Mouse (Mus musculus) adrenal gland, adult 10 weeks (tissue): ENCODE measurements around the gene Adcy1. TPM values are rescaled to one million over a fixed set of nuclear protein-coding genes. Genes with fewer than 3 reads are reported as not detected.

Source experiments
- polyA plus RNA-seq: library from polyadenylated mRNA; stranded (reverse); fragments of 350-450 nt; fragmentation: Illumina TruSeq; extraction: RNeasy Lipid Tissue Mini Kit (QIAGEN cat#74804); gene quantifications from one replicate; pipeline ENCODE4 v1.2.3, GENCODE M21; 2014; ENCODE audit warnings: low read depth, low replicate concordance

Gene Adcy1
- polyA plus RNA-seq, result 1.7 TPM

DNA sequence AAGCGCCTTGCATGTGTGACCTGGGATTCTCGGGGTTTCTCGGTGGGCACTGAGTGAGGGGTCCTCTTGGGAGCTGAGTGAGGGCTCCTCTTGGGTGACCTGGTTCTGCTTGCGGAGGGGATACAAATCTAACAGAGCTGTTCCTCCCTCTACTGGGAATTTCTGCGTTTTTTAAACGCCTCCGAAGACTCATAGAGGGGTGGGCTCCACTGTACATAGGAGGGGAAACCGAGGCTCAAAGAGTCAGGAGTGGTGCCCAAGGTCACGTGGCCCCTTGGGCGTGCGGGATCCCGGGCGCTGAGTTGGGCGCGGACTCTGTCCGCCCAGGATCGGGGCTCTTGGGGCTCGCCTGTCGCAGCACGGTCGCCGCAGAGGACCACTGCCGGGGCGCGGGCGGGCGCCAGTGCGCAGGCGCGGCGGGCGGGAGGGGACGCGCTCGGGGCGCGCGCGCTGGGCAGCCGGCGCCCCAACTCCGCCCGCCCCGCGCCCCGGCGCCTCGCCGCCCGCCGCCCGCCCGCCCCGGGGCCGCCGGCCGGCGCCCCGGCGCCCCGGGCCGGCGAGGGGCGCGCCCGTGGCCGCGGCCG is at the start of gene Adcy1:
Adcy1 (plus strand) TSS at position 489 of the 584 bp plus-strand sequence.

DNA sequence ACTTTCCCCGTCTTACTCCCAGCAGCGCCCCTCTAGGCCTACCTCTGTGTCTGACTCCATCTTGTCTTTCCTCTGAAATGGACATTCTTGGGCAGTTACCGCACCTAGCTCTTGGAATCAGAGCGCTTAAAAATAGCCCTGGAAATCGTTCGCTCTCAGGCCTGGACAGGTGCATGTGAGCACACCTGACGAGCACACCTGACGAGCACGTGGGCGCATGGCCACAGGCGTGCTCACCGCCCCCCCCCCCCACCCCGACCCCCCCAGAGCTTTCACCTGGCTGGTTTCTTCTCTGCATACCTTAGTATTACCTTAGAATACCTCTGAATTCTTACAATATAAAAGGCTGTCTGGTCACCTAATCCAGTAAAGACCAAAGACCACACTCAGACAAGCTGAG is 125.2 kb downstream of the Adcy1 start, which contains the start of gene Gm11985:
Gm11985 (minus strand) TSS at position 101 of the 400 bp plus-strand sequence.

DNA sequence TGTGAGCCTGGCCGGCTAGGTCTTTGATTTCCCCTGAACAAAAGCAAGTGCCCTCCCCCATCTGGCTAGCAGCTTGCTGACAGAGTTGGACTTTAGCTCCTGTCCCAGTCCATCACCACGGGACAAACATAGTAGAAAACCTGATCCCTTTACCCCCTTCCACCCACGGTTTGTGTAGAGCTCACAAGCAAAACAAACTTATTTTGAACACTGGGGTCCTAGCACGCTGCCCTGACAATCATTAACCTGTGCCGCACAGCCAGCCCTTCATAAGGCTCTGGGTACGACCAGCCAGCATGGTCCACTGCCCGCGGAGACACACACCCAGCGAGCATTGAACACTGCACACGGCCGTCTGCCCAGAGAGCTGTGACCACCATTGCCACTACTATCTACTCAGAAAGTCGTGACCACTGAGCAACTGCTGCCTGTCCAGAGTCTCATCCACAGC is 134.2 kb downstream of the Adcy1 start, which contains the start of gene Igfbp1:
Igfbp1 (plus strand) TSS at position 292 of the 451 bp plus-strand sequence.

DNA sequence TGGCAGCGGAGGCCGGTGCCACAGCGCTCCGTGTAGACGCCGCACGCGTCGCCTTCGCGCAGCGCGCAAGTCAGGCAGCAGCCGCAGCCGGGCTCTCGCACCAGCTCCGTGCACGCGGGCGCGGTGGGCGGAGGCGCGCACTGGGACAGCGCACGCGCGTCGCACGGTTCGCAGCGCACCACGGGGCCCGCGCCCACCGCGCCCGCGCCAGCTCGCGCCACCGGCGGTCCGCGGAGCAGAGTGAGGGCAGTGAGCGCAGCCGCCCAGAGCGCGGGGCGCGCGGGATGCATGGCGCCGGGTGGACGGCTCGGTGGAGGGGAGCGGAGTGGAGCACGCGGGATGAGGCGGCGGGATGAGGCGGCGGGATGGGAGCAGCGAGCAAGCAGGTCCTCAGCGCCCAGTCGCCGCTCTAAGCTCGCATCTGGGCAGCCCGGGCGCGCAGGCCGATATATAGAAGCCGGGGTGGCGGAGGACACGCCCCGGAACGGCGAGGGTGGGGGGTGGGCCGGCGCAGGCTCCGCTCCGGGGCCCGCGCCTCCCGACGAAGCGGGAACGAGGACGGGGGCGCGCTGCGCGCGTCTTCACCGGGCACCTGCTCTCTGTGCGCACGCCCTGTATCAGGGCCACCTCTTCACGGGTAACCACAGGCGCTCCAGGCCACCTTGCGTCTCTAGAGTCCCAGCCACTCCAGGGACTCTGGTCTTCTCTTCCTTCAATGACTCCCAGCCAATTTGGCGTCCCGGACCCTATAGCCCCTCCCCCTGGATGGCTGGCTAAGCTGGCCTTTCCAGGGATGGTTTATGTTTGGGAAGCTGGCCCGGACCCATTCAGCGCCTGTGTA is 150.4 kb downstream of the Adcy1 start, which contains the start of gene Igfbp3:
Igfbp3 (minus strand) TSS at position 423 of the 841 bp plus-strand sequence.

Other genes starting within 250 kb of the Adcy1 start
- gene Gm11983, start 225.8 kb upstream of the Adcy1 start, polyA plus RNA-seq, result not detected
- not detected for gene Gm11985, start 125.1 kb downstream of the Adcy1 start, polyA plus RNA-seq
- gene Igfbp1, start 134.3 kb downstream of the Adcy1 start, polyA plus RNA-seq, result not detected
- gene Igfbp3, start 150.4 kb downstream of the Adcy1 start, polyA plus RNA-seq, result 87.5 TPM